Mouse (Mus musculus) embryonic facial prominence, embryonic 12.5 days (tissue): ENCODE results near the gene 9930022D16Rik. TPM values are rescaled to one million over a fixed set of nuclear protein-coding genes. Genes with fewer than 3 reads are reported as not detected.

ENCODE experiments used
- ATAC-seq: fragments of 200-750 bp; cut with Nextera tagmentation; 2 replicates; pipeline ENCODE4 v1.8.0; 2017; ENCODE audit not compliant: insufficient number of reproducible peaks, insufficient read depth, low FRiP score, low TSS enrichment
- H3K27ac ChIP-seq: fragments of 300-500 bp; sonication (generic); 2 replicates; pipeline ENCODE4 v1.5.1; 2016; ENCODE audit warnings: mild to moderate bottlenecking
- H3K27me3 ChIP-seq: fragments of 300-500 bp; sonication (generic); 2 replicates; pipeline ENCODE4 v1.6.1; 2016; ENCODE audit warnings: mild to moderate bottlenecking, moderate library complexity
- H3K36me3 ChIP-seq: fragments of 300-500 bp; sonication (generic); 2 replicates; pipeline ENCODE4 v1.6.1; 2016; ENCODE audit warnings: mild to moderate bottlenecking
- H3K4me1 ChIP-seq: fragments of 300-500 bp; sonication (generic); 2 replicates; pipeline ENCODE4 v1.6.1; 2016
- H3K4me2 ChIP-seq: fragments of 300-500 bp; sonication (generic); replicated peaks from 2 replicates; pipeline ENCODE4 v1.6.1; 2016; ENCODE audit warnings: mild to moderate bottlenecking, moderate library complexity
- H3K4me3 ChIP-seq: fragments of 300-500 bp; sonication (generic); 2 replicates; pipeline ENCODE4 v1.5.1; 2016; ENCODE audit warnings: mild to moderate bottlenecking
- H3K9ac ChIP-seq: fragments of 300-500 bp; sonication (generic); 2 replicates; pipeline ENCODE4 v1.6.1; 2016; ENCODE audit warnings: mild to moderate bottlenecking, moderate library complexity
- H3K9me3 ChIP-seq: fragments of 300-500 bp; sonication (generic); 2 replicates; pipeline ENCODE4 v1.6.1; 2016; ENCODE audit warnings: mild to moderate bottlenecking, moderate library complexity
- WGBS: fragments of 180-500 bp; shearing (Covaris S2); methylation state at CpG from one replicate; pipeline ENCODE4 v1.1.7; 2016; 5-methylcytosine and 5-hydroxymethylcytosine counted together
- polyA plus RNA-seq: library from polyadenylated mRNA; unstranded; fragments of >200 nt; fragmentation: Nextera tagmentation; extraction: Ambion mirVana; gene quantifications from 2 replicates; pipeline ENCODE4 v1.2.1, GENCODE M21; 2016

9930022D16Rik gene
- polyA plus RNA-seq, 1 experiment from 2014 or later = not detected

- Histone ChIP-seq H3K9ac (no peak overlapping the region), H3K27ac (no peak overlapping the region), H3K36me3 (no peaks in the 10 kb centered on the region), H3K27me3 (0 out of 2 replicates have a peak, but pooled peaks cover 3% of the 10 kb centered on the region), H3K4me3 (no peak overlapping the region), H3K4me2 (no peak overlapping the region), H3K9me3 (no peaks in the 10 kb centered on the region), H3K4me1 (no peaks in the 10 kb centered on the region)
- ATAC-seq = no peak
- 91% methylated on average over 9 of the region's 9 CpGs for WGBS
Measured at GRCm38 (mm10) chr11:109417472-109418040, 3.8 kb downstream of the 9930022D16Rik start.

GRCm38 (mm10) chr11:109419461-109419860 lies 5.7 kb downstream of the 9930022D16Rik start:
- 52% methylated on average over 4 of the region's 4 CpGs for WGBS
- H3K4me2 ChIP-seq = no peak overlapping the region
- no peak for ATAC-seq
- H3K27ac ChIP-seq = no peak overlapping the region
- H3K9ac ChIP-seq = no peak overlapping the region
- no peaks in the 10 kb centered on the region for H3K4me1 ChIP-seq
- no peak overlapping the region for H3K4me3 ChIP-seq
- H3K27me3 ChIP-seq = 0 out of 2 replicates have a peak, but pooled peaks cover 3% of the 10 kb centered on the region
- no peaks in the 10 kb centered on the region for H3K36me3 ChIP-seq
- no peaks in the 10 kb centered on the region for H3K9me3 ChIP-seq

GRCm38 (mm10) chr11:109419961-109420566 lies 6.3 kb downstream of the 9930022D16Rik start:
- no peak for ATAC-seq
- H3K9ac ChIP-seq = no peak overlapping the region
- no peaks in the 10 kb centered on the region for H3K36me3 ChIP-seq
- H3K4me2 ChIP-seq = no peak overlapping the region
- H3K4me1 ChIP-seq = 0 out of 2 replicates have a peak, but pooled peaks cover under 1% of the 10 kb centered on the region
- H3K27ac ChIP-seq = no peak overlapping the region
- 42% methylated on average over 16 of the region's 16 CpGs for WGBS
- H3K9me3 ChIP-seq = no peaks in the 10 kb centered on the region
- no peak overlapping the region for H3K4me3 ChIP-seq
- 0 out of 2 replicates have a peak, but pooled peaks cover 3% of the 10 kb centered on the region for H3K27me3 ChIP-seq

GRCm38 (mm10) chr11:109420567-109420962 lies 6.8 kb downstream of the 9930022D16Rik start:
- no peak overlapping the region for H3K4me3 ChIP-seq
- no peak for ATAC-seq
- H3K27ac ChIP-seq = no peak overlapping the region
- H3K4me1 ChIP-seq = 0 out of 2 replicates have a peak, but pooled peaks cover 3% of the 10 kb centered on the region
- H3K27me3 ChIP-seq = 0 out of 2 replicates have a peak, but pooled peaks cover 3% of the 10 kb centered on the region
- H3K4me2 ChIP-seq = no peak overlapping the region
- WGBS = 79% methylated on average over 14 of the region's 14 CpGs
- H3K9me3 ChIP-seq = no peaks in the 10 kb centered on the region
- H3K36me3 ChIP-seq = no peaks in the 10 kb centered on the region
- no peak overlapping the region for H3K9ac ChIP-seq

- WGBS = 78% methylated on average over 5 of the region's 5 CpGs
- no peaks in the 10 kb centered on the region for H3K36me3 ChIP-seq
- 0 out of 2 replicates have a peak, but pooled peaks cover 3% of the 10 kb centered on the region for H3K4me1 ChIP-seq
- no peak overlapping the region for H3K27ac ChIP-seq
- 0 out of 2 replicates have a peak, but pooled peaks cover 3% of the 10 kb centered on the region for H3K27me3 ChIP-seq
- no peak overlapping the region for H3K4me2 ChIP-seq
- no peak overlapping the region for H3K9ac ChIP-seq
- no peak overlapping the region for H3K4me3 ChIP-seq
- no peak for ATAC-seq
- no peaks in the 10 kb centered on the region for H3K9me3 ChIP-seq
Measured at GRCm38 (mm10) chr11:109421205-109421604, 7.5 kb downstream of the 9930022D16Rik start.

- H3K27ac ChIP-seq = no peak overlapping the region
- H3K27me3 ChIP-seq = 0 out of 2 replicates have a peak, but pooled peaks cover 3% of the 10 kb centered on the region
- H3K9me3 ChIP-seq = no peaks in the 10 kb centered on the region
- H3K4me2 ChIP-seq = no peak overlapping the region
- no peak overlapping the region for H3K4me3 ChIP-seq
- no peak overlapping the region for H3K9ac ChIP-seq
- peaks cover 10% of the 10 kb centered on the region for H3K4me1 ChIP-seq
- H3K36me3 ChIP-seq = no peaks in the 10 kb centered on the region
- 97% methylated on average over 4 of the region's 4 CpGs for WGBS
- no peak for ATAC-seq
Measured at GRCm38 (mm10) chr11:109422263-109422662, 8.5 kb downstream of the 9930022D16Rik start.

GRCm38 (mm10) chr11:109423294-109423693 lies 9.6 kb downstream of the 9930022D16Rik start:
- ATAC-seq = no peak
- Histone ChIP-seq H3K36me3 (peaks cover under 1% of the 10 kb centered on the region; the same call in 1 of the 2 replicates), H3K4me3 (no peak overlapping the region), H3K4me1 (peaks cover 11% of the 10 kb centered on the region), H3K4me2 (no peak overlapping the region), H3K27me3 (0 out of 2 replicates have a peak, but pooled peaks cover 3% of the 10 kb centered on the region), H3K9me3 (no peaks in the 10 kb centered on the region), H3K27ac (no peak overlapping the region), H3K9ac (no peak overlapping the region)
- 75% methylated on average over 1 of the region's 1 CpGs for WGBS

GRCm38 (mm10) chr11:109425392-109426271 lies 11.9 kb downstream of the 9930022D16Rik start, which contains the start of gene Amz2:
Gene Amz2, plus strand, starts transcription at chr11:109425946.
- peak within 1 kb of the TSS; percentile 48 for H3K4me3 ChIP-seq
- peaks cover 11% of the 10 kb centered on the region for H3K4me1 ChIP-seq
- H3K36me3 ChIP-seq = peaks cover 23% of the 10 kb centered on the region
- no peaks in the 10 kb centered on the region for H3K9me3 ChIP-seq
- ATAC-seq = peak; percentile 96
- WGBS = under 1% methylated on average over 65 of the region's 65 CpGs
- H3K4me2 ChIP-seq = peak within 1 kb of the TSS; percentile 61
- peak within 1 kb of the TSS; percentile 61 for H3K9ac ChIP-seq
- no peaks in the 10 kb centered on the region for H3K27me3 ChIP-seq
- H3K27ac ChIP-seq = peak within 1 kb of the TSS; percentile 77

- peak overlapping the region; percentile 61 for H3K4me2 ChIP-seq
- H3K4me3 ChIP-seq = peak overlapping the region; percentile 48
- ATAC-seq = no peak
- H3K9ac ChIP-seq = peak overlapping the region; percentile 61
- H3K9me3 ChIP-seq = no peaks in the 10 kb centered on the region
- H3K4me1 ChIP-seq = peaks cover 12% of the 10 kb centered on the region
- H3K36me3 ChIP-seq = peaks cover 28% of the 10 kb centered on the region
- no peaks in the 10 kb centered on the region for H3K27me3 ChIP-seq
- under 1% methylated on average over 11 of the region's 11 CpGs for WGBS
- peak overlapping the region; percentile 77 for H3K27ac ChIP-seq
Measured at GRCm38 (mm10) chr11:109426272-109426586, 12.5 kb downstream of the 9930022D16Rik start.

- no peaks in the 10 kb centered on the region for H3K9me3 ChIP-seq
- no peak for ATAC-seq
- no peak overlapping the region for H3K27ac ChIP-seq
- no peak overlapping the region for H3K9ac ChIP-seq
- peaks cover 32% of the 10 kb centered on the region for H3K36me3 ChIP-seq
- no peak overlapping the region; the same call in 1 of the 2 replicates for H3K4me2 ChIP-seq
- peaks cover 16% of the 10 kb centered on the region for H3K4me1 ChIP-seq
- H3K27me3 ChIP-seq = no peaks in the 10 kb centered on the region
- no peak overlapping the region for H3K4me3 ChIP-seq
- WGBS = 95% methylated on average over 5 of the region's 5 CpGs
Measured at GRCm38 (mm10) chr11:109427353-109427752, 13.6 kb downstream of the 9930022D16Rik start.

GRCm38 (mm10) chr11:109434233-109434798 lies 20.6 kb downstream of the 9930022D16Rik start:
- Histone ChIP-seq H3K9ac (no peak overlapping the region), H3K36me3 (peaks cover 55% of the 10 kb centered on the region)
- 93% methylated on average over 16 of the region's 16 CpGs for WGBS

More at GRCm38 (mm10) chr11:109434233-109434798, 20.6 kb downstream of the 9930022D16Rik start:
- Histone ChIP-seq H3K4me1 (peaks cover 5% of the 10 kb centered on the region; the same call in 1 of the 2 replicates), H3K4me3 (no peak overlapping the region), H3K27me3 (no peaks in the 10 kb centered on the region), H3K4me2 (no peak overlapping the region), H3K27ac (no peak overlapping the region), H3K9me3 (no peaks in the 10 kb centered on the region)
- ATAC-seq = no peak
